Mouse (Mus musculus): Measurements from ENCODE around the gene Nsun5. TPM values are rescaled to one million over a fixed set of nuclear protein-coding genes. Genes with fewer than 3 reads are reported as not detected.

Nsun5 gene
- total RNA-seq, 2 experiments from 2014 or later: 13.0 to 17.8 TPM

DNA sequence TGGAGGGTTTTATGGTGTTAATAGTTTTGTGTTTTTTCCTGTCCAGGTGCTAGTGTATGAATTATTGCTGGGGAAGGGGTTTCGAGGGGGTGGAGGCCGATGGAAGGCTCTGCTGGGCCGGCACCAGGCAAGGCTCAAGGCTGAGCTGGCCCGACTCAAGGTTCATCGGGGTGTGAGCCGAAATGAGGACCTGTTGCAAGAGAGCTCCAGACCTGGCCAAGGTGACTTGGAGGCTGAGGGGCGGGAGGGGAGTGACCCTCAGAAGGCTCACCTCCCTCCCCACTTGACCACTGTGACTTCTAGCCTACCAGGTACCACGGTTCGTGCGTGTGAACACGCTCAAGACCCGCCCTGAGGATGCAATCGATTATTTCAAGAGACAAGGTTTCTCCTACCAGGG, 1.4 kb downstream of the Nsun5 start:
- intact Hi-C loops (cut with DNase I): no loop called here
- no peak for DNase-seq

DNA sequence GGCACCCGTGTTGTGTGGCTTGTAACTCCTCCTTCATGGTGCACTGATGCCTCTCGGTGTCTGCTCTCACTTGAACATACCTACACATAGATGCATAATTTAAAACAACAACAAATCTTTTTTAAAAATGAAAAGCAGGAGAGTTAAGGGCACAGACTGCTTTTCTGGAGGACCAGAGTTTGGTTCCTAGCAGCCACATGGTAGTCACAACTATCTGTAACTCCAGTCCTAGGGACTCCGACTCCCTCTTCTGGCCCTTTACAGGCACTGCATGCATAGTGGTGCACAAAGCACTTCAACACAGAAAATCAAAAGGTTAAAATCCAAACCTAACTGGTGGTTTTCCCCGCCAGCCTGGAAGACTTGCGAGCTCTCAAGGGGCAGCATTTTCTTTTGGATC, 3.8 kb downstream of the Nsun5 start:
- intact Hi-C loops (cut with DNase I): no loop called here
- DNase-seq: no peak

DNA sequence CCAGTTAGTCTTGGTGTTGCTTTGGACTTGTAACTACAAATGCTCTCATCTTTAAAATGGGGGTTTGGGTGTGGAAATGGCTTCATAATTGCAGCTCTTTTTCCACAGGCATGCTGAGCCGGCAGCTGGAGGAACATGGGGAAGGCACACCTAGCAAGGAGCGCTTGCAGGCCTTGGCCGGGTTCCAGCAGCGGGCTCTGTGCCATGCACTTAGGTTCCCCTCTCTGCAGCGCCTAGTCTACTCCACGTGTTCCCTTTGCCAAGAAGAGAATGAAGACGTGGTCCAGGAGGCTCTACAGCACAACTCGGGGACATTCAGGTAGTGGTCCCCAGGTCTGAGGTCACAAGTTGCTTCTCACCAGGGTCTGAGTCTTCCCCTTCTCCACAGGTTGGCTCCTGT, 5.4 kb downstream of the Nsun5 start:
- intact Hi-C loops (cut with DNase I): no loop called here
- DNase-seq: peak in 1 of 2 experiments; percentile 31

DNA sequence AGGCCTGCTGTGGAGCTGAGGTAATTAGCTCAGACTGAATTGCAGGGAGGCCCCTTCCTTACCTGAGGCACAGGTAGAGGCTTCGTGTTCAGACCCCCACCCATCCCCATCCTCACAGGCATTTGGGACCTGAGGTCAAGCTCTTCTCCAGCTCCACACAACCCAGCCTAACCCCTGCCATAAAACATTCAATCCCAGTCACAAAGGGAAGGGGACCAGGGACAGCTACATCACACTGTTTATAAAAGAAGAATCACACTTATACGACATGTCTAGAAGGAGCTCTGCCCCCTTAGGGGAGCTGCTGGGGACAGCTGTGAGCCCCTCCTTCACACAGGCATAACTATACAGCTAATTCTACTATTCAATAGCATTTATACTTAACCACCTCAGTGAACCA, 6.6 kb downstream of the Nsun5 start:
- intact Hi-C loops (cut with DNase I): no loop called here
- no peak for DNase-seq

DNA sequence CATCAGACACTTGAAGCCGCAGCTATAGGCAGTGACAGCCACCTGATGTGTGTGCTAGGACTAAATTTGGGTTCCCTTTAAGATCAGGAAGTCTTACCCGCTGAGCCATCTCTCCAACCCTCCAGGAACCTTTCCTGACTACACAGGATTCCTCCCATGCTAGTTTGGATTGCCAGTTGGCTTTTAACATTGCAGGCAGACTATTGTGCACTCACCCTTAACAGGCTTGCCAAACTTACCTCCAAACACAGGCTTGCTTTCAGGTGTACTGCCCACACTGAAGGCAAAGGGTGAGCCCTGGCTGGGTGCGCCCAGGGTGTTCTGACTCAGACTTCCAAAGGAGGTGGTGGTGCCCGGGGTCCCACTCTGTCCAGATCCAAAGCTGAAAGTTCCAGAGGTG, 10.9 kb downstream of the Nsun5 start:
- no peak for DNase-seq
- intact Hi-C loops (cut with DNase I): no loop called here

DNA sequence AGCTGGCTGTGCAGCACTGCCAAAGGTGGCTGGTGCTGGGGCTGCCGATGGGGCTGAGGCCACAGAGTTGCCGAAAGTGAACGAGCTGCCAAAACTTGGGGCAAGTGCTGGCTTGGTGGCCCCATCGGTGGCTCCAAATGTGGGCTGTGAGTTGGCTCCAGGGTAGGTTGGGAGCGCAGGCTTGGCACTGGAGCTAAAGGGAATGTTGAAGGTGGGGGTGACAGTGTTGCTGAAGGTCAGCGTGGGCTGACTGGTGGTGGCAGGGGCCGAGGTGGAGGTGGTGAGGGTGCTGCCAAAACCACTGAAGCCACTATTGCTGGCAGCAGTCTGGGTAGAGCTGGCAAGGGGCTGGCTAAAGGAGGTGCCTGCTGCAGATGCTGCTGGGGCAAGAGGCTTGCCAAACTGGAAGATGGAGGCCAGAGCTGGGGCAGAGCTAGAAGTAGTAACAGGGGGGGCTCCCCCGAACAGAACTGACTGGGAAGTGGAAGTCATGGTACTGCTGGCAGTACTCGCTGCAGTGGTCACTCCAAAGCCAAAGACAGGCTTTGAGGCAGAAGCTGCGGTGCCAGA, 11.7 kb downstream of the Nsun5 start:
- intact Hi-C loops (cut with DNase I): no loop called here
- peak in 1 of 2 experiments; percentile 26 for DNase-seq

DNA sequence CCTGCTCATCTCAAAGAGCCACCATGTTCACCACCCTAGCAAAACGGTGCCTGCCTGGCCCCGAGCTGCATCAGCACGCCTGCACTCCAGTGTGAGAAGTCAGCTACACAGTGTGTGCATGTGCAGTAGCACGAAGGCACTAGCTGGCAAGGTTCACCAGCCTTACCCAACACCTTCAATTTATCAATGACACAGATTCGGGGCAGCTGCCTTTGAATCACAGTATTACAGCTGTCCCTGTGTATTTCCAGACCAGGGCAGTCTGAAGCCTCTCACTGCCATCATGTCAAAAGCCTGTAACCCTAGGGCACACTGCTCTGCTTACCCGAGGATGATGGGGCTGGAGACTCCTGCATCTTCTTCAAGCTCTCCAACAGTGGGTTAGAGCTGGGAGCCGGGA, 13.0 kb downstream of the Nsun5 start:
- no peak for DNase-seq
- intact Hi-C loops (cut with DNase I): no loop called here

DNA sequence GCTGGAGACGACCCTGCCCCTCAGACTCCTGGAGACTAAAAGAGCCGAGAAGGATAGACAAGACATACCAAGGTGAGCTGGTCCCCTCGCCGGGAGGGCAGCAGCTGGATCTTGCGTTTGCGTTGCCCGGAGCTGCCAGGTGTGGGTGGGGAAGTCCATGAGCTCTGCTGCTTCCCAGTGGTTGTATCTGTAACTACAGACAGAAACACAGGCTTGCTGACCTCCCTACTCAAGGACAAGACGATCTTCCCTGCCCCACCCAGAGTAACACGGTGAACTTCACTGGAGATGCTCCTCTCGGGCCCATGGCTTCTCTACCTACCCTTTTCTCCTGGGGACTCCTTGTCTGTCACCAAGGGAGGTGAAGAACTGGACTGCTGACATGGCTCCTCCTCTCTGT, 14.0 kb downstream of the Nsun5 start:
- DNase-seq: no peak
- intact Hi-C loops (cut with DNase I): no loop called here

DNA sequence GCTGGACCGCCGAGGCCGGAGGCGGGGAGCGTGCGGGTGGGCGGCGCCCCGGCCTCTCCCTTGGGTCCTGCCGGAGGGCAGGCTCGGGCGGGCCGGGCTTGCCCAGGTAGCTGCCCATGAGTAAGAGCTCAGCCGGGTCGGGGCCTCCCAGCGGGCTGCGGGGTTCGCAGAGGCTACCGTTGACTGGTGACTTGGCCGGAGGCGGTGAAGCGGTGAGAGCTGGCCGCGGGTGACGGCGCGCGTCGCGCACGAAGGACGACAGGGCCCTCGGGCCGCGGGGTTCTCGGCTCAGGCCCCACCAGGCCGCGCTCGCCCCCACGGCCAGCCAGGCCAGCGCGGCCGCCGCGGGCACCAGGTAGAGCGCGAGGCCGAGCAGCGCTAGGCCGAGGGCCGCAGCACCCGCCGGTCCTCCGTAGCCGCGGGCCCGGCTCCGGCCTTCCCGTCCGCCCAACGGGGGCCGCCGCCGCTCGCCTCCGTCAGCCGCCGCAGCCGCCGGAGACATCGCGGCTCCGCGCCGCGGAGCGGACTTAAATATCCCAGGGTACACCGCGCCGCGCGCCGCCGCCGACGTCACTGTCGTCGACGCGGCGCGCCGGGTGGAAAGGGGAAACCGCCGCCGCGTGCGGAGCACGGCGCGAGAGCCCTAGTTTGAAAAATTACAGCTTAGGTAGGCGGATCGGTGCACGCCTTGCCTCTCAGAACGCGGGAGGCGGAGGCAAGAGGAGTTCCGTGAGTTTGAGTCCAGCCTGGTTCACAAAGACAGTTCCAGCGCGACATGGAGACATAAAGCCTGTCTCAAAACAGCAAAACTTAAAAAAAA, 24.5 kb downstream of the Nsun5 start, which contains the start of gene Pom121:
Pom121 (minus strand) TSS at position 543 of the 820 bp plus-strand sequence.
- intact Hi-C loops (cut with DNase I): loop anchor here (2.0 to 5.0 kb wide), 2 partner anchors 97 to 383 kb away; partner anchors contain the start of genes Mdh2 and Styxl1
- DNase-seq: peak; percentile 82 to 84

DNA sequence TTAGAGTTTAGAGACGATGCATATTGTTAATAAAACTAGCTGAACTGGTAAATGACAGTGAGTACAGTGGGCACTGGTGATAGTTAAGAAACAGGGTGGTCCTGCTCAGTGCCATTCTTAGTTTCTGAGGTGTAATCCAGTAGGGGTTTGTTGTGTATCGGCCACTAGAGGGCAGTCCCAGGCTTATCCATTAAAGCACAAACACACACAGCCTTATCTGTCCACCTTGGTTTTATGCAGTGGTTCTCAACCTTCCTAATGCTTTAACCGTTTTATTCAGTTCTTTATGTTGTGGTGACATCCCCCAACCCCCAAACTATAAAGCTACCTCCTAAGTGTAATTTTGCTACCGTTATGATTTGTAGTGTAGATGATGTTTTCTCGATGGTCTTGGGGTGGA, 26.1 kb downstream of the Nsun5 start:
- intact Hi-C loops (cut with DNase I): loop anchor here (1.0 to 5.0 kb wide), 3 partner anchors 95 to 366 kb away; no protein-coding TSS in a partner anchor

DNA sequence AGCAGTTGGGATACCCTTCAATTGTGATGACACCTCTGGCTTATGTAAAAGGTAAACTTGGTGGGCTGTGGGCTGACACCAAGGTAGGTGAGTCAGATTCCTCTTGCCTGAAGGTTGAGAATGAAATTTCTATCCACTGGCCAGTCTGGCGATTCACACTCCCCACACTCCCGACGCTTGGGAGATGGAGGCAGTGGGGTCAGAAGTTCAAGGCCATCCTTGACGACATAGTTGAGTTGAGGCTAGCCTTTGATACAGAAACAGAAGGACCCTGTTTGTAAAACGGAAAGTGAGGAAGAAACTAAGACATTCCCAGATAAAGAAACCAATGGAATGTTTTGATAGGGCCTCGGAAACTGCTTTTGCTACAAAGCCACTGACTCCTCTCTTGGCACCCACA, 29.6 kb downstream of the Nsun5 start:
- DNase-seq: no peak
- intact Hi-C loops (cut with DNase I): loop anchor here (5.0 kb wide), 1 partner anchor 363 kb away; no protein-coding TSS in a partner anchor

More for the DNA sequence above, 26.1 kb downstream of the Nsun5 start:
- DNase-seq: peak; percentile 22 to 30

DNA sequence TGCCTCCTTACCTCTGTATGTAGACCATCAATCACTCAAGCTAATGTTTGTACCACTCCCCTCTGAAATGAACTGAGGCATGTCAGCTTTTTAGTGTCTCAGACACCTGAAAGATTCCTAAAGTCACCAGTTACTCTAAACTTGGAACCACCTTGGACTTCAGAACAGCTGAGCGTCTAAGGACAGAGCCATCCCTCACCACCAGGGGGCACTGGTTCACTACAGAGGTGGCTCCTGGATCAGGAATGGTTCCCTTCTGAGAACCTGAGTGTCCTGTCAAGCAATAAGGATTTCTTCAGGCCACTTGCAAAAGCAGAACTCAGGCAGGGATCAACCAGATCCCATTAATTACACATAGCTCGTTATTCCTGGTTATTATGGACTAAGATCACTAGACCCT, 30.5 kb downstream of the Nsun5 start:
- DNase-seq: peak; percentile 78 to 86
- intact Hi-C loops (cut with DNase I): loop anchor here (1.0 to 5.0 kb wide), 2 partner anchors 94 to 217 kb away; no protein-coding TSS in a partner anchor

DNA sequence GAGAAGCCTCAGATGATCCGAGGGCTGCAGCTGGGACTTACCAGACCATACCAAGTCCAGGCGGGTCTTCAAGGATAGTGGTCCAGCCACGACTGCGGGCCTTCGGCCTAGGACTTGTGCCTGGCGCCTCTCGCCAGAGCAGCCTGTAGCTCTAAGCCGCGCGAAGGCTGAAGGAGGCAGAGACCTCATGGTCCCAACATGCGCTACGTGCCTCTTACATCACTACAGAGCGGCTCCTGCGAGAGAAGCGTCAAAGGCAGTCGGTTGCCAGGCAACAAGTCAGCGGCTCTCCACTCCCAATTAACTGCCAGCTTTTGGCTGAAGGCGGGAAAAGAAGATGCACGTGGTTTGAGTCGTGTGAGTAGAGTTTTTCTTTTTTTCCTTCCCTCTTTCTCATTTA, 34.9 kb downstream of the Nsun5 start:
- intact Hi-C loops (cut with DNase I): loop anchor here (5.0 kb wide), 1 partner anchor 213 kb away; no protein-coding TSS in a partner anchor
- no peak for DNase-seq

DNA sequence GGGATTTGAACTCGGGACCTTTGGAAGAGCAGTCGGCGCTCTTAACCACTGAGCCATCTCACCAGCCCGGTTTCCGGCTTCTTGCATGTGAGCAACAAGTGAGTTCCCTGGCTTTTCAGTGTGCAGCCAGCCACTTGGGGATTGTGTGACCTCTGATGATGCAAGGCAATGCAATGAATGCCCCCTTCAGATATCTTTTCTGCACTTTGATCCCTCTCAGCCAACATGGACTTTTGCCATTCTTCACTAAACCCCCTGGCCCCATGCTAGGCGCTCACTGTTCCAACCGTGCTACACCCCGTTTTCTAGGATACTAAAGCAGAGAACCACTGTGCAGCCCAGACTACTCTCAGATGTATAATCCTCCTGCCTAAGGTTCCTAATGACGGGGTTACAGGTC, 35.7 kb downstream of the Nsun5 start:
- intact Hi-C loops (cut with DNase I): no loop called here
- no peak for DNase-seq

DNA sequence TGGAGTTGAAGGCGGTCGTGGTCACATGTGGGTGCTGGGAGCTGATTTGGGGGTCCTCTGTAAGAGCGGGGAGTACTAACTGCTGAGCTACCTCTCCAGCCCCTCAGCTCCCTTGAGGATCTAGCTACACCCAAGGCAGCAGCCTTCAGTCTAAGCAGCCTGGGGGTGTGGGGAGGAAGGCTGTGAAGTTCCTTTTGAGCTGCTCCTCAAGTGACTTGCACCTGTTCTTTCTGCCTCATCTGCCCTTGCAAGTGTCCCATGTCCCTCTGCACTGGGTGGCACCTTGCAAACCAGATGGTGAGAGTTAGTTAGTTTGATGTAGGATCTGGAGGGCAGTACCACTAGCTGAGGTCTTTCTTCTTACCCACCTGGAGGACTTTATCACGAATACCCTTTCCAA, 38.4 kb downstream of the Nsun5 start:
- intact Hi-C loops (cut with DNase I): no loop called here
- DNase-seq: no peak

DNA sequence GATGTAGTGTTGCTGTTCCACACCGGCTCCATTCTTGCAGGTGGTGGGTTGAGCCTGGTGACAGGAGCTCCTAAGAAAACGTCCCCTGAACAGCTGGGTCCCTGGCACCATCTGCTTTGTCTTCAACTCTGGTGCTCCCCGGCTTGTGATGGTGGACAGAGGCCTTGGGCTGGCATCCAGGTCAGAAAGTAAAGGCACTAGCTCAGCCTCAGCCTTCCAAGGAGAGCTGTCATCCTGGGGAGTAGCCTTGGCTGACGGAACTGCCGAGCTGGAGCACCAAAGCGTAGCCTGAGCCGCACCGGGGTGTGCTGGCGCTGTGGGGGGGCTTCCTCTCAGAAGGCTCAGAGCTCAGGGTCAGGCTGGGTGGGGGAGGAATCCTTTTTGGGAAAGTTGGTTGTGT, 40.5 kb downstream of the Nsun5 start:
- intact Hi-C loops (cut with DNase I): no loop called here
- no peak for DNase-seq

Small RNA genes within 50 kb of the gene (microRNA-seq; reads per million reads assigned to microRNA genes)
- gene Mir7033 (ENCODE audit: borderline number of aligned reads in 2 of 2): 0 reads per million in 2 experiments

Other genes starting within 250 kb of the Nsun5 start
- 10 to 100 TPM; 11.7 to 12.8 TPM for gene Tbl2, start 220.3 kb upstream of the Nsun5 start, total RNA-seq (2021)
- gene Bcl7b, start 201.7 kb upstream of the Nsun5 start, total RNA-seq (2021): 10 to 100 TPM; 41.3 to 43.4 TPM
- gene Baz1b, start 182.7 kb upstream of the Nsun5 start, total RNA-seq (2021): 10 to 100 TPM; 41.4 to 43.0 TPM
- under 1 TPM; 0.73 to 0.75 TPM for gene Fzd9, start 118.7 kb upstream of the Nsun5 start, total RNA-seq (2021)
- under 1 TPM in 1 of 2 experiments, not detected in 1; 0.61 TPM for gene Fkbp6, start 19.9 kb upstream of the Nsun5 start, total RNA-seq (2021)
- not detected for gene Trim50, start 16.7 kb upstream of the Nsun5 start, total RNA-seq (2021)
- 10 to 100 TPM; 11.7 to 11.9 TPM for gene Pom121, start 24.6 kb downstream of the Nsun5 start, total RNA-seq (2021)
- 10 to 100 TPM; 32.6 to 38.6 TPM for gene Hip1, start 175.2 kb downstream of the Nsun5 start, total RNA-seq (2021)
- not detected for gene Ccl26, start 193.6 kb downstream of the Nsun5 start, total RNA-seq (2021)
- 1 to 10 TPM; 1.4 to 2.7 TPM for gene Ccl24, start 203.1 kb downstream of the Nsun5 start, total RNA-seq (2021)